Mouse (Mus musculus): Measurements from ENCODE around the gene Fank1.

GRCm38 (mm10) chr7:133847175-133847574 lies 70.5 kb downstream of the Fank1 start:
- TF ChIP-seq CTCF (IDR thresholded peaks at IDR 0.05) (no peak), POLR2A (IDR thresholded peaks at IDR 0.05; ENCODE audit: insufficient read depth, low read depth, low read length) (no peak)
